Mouse (Mus musculus): ENCODE results near the gene Hlcs. TPM values are rescaled to one million over a fixed set of nuclear protein-coding genes. Genes with fewer than 3 reads are reported as not detected.

Gene Hlcs
- polyA plus RNA-seq, 1 experiment from 2014 or later, result 7.7 TPM

DNA sequence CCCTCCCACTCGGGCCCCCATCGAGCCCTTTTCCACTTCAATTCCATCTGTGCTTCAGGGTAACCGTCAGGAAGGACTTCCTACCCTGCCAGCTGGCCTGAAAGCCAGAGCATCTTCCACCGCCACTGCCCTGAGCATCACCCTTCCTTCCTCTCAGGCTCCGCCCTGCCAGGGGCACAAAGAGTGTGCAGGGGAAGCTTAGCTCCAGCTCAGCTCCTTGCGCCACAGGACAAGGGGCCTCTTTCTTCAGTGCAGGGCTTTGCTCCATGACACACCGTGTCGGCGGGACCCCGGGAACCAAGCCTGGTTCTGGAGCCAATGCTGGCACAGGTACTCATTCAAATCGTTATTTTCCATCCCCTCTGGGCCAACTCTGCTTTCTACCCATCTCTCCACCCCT lies 165.2 kb downstream of the Hlcs start:
- peaks cover 27% of the 10 kb centered on the region for H3K4me1 ChIP-seq (replicated peaks)
- no peaks in the 10 kb centered on the region for H3K36me3 ChIP-seq
- no peak overlapping the region for H3K4me3 ChIP-seq (replicated peaks)
- no peaks in the 10 kb centered on the region for H3K9me3 ChIP-seq
- H3K27me3 ChIP-seq (replicated peaks), result no peaks in the 10 kb centered on the region
- no peak overlapping the region for H3K27ac ChIP-seq
- WGBS, result 56% methylated on average over 11 of the region's 11 CpGs
- H3K9ac ChIP-seq, result no peak overlapping the region
- H3K4me2 ChIP-seq (replicated peaks), result 0 out of 2 replicates have a peak overlapping the region, but pooled peaks have one; percentile 18
- ATAC-seq, result no peak

DNA sequence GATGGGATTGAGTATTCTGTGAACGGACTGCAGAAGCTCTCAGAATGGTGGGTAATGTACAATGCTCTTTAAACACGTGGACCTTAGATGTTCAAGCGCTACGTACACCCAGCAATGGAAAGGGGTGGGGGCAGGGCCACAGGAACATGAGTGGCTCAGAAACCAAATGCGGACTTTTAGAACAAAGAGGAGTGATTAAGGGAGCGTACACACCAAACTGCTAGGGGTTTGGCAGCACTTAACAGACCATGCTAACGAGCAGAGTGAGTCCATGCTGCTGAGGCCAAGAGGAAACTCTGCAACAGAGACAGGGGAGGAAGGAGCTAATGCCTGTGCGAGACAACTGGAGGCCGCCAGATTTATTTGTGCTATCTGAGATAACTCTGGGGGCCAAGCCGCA lies 170.0 kb downstream of the Hlcs start:
- WGBS, result 18% methylated on average over 10 of the region's 10 CpGs
- H3K9me3 ChIP-seq, result no peaks in the 10 kb centered on the region
- H3K27ac ChIP-seq, result no peak overlapping the region
- peak; percentile 64; the same call in 1 of the 2 replicates for ATAC-seq
- peaks cover 16% of the 10 kb centered on the region for H3K4me1 ChIP-seq (replicated peaks)
- H3K4me2 ChIP-seq (replicated peaks), result peak overlapping the region; percentile 14
- no peak overlapping the region for H3K9ac ChIP-seq
- H3K27me3 ChIP-seq (replicated peaks), result no peaks in the 10 kb centered on the region
- H3K36me3 ChIP-seq, result no peaks in the 10 kb centered on the region
- H3K4me3 ChIP-seq (replicated peaks), result no peak overlapping the region

DNA sequence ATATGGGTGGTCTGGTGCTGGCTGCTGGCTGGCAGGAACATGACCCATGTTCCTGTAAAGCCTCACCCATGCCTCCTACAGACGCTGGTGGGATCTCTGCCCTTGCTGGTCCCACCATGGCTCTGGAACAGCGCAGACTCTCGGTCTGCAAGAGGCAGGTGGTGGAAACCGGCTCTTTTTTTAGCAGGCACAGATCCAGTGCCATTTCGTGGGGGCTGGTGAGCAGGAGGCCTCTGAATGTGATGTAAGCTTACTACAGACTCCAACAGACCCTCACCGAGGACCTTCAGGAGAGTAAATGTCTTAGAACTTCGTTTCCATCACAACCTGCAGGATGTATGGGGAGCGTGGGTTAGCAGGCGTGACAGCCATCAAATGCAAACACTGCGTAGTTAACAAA lies 172.6 kb downstream of the Hlcs start:
- H3K9me3 ChIP-seq, result no peaks in the 10 kb centered on the region
- no peak overlapping the region for H3K9ac ChIP-seq
- H3K4me2 ChIP-seq (replicated peaks), result no peak overlapping the region
- no peak for ATAC-seq
- no peak overlapping the region for H3K27ac ChIP-seq
- H3K4me3 ChIP-seq (replicated peaks), result no peak overlapping the region
- 56% methylated on average over 10 of the region's 10 CpGs for WGBS
- H3K4me1 ChIP-seq (replicated peaks), result peaks cover 12% of the 10 kb centered on the region
- no peaks in the 10 kb centered on the region for H3K36me3 ChIP-seq
- no peaks in the 10 kb centered on the region for H3K27me3 ChIP-seq (replicated peaks)

DNA sequence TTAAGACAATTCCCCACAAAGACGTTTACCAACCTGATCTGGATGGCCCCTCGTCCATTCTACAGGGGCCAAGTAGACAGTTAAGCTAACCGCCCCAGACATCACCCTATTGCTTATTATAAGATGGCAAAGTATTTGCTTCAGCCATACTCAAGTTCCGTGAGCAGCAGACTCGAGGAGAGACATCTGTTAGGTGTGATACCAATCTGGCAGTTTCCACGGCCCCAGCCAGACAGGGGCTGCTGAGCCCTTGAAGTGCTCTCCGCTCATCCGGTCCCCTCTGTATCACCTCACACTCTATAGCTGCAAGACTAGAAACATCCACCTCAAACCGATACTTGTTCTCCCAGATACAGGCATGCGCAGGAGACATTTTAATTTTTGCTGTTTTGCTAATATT lies 179.2 kb downstream of the Hlcs start:
- H3K27ac ChIP-seq, result no peak overlapping the region
- no peak overlapping the region for H3K4me3 ChIP-seq (replicated peaks)
- H3K9me3 ChIP-seq, result no peaks in the 10 kb centered on the region
- 73% methylated on average over 10 of the region's 10 CpGs for WGBS
- H3K36me3 ChIP-seq, result no peaks in the 10 kb centered on the region
- no peak overlapping the region for H3K4me2 ChIP-seq (replicated peaks)
- no peaks in the 10 kb centered on the region for H3K4me1 ChIP-seq (replicated peaks)
- no peaks in the 10 kb centered on the region for H3K27me3 ChIP-seq (replicated peaks)
- ATAC-seq, result no peak
- no peak overlapping the region for H3K9ac ChIP-seq

DNA sequence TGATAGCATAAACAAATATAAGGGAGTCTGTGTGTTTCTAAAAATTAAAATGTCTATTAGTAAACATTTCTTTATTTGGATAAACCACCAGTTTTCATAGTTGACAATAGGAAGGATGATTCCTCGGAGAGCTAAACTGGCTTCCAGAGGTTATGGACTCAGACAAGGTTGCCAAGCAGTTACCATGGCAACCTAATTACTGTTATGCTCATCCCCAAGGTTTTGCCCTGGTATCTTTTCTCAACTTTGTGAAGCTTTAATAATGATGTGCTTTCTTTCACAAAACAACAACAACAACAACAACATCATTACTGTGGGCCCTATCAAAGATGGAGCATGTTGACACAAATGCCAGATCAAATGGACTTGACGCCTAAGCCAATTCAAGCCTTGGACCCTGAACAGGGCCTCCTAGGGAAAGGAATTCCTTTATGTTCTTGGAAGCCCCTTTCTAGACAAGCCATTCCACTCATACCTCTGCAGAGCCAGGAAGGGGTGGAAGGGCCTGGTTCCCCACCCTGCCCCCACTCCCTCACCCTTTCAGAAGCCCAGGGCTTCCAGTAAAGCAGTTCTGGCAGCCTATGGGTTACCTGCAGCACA lies 185.0 kb downstream of the Hlcs start:
- peaks cover 10% of the 10 kb centered on the region for H3K4me1 ChIP-seq (replicated peaks)
- H3K36me3 ChIP-seq, result no peaks in the 10 kb centered on the region
- no peak overlapping the region for H3K9ac ChIP-seq
- H3K27me3 ChIP-seq (replicated peaks), result peaks cover 33% of the 10 kb centered on the region
- H3K4me2 ChIP-seq (replicated peaks), result no peak overlapping the region
- 65% methylated on average over 2 of the region's 2 CpGs for WGBS
- H3K4me3 ChIP-seq (replicated peaks), result no peak overlapping the region
- no peaks in the 10 kb centered on the region for H3K9me3 ChIP-seq
- no peak for ATAC-seq
- H3K27ac ChIP-seq, result no peak overlapping the region

DNA sequence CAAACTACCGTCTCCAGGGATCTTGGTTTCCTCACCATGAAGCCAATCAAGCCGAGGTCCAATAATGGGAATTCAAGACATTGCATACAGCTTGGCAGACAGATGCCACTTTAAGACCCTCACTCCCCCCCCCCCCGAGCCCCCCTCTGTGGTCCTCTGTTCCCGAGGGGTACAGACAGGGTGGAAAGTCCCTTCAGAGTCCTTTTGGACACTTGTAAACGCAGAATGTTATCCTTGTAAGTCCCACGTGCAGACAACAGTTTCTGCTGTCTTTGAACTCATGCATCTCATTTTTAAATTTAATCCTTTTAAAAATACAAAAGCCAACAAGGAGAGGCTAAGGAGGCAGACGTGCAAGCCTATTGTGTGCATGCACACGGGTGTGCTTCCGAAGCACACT lies 187.2 kb downstream of the Hlcs start:
- no peak for ATAC-seq
- no peaks in the 10 kb centered on the region for H3K36me3 ChIP-seq
- no peak overlapping the region for H3K27ac ChIP-seq
- H3K9ac ChIP-seq, result no peak overlapping the region
- peak overlapping the region; percentile 94 for H3K4me2 ChIP-seq (replicated peaks)
- H3K4me1 ChIP-seq (replicated peaks), result peaks cover 10% of the 10 kb centered on the region
- peaks cover 36% of the 10 kb centered on the region for H3K27me3 ChIP-seq (replicated peaks)
- 51% methylated on average over 9 of the region's 9 CpGs for WGBS
- H3K9me3 ChIP-seq, result no peaks in the 10 kb centered on the region
- H3K4me3 ChIP-seq (replicated peaks), result no peak overlapping the region

DNA sequence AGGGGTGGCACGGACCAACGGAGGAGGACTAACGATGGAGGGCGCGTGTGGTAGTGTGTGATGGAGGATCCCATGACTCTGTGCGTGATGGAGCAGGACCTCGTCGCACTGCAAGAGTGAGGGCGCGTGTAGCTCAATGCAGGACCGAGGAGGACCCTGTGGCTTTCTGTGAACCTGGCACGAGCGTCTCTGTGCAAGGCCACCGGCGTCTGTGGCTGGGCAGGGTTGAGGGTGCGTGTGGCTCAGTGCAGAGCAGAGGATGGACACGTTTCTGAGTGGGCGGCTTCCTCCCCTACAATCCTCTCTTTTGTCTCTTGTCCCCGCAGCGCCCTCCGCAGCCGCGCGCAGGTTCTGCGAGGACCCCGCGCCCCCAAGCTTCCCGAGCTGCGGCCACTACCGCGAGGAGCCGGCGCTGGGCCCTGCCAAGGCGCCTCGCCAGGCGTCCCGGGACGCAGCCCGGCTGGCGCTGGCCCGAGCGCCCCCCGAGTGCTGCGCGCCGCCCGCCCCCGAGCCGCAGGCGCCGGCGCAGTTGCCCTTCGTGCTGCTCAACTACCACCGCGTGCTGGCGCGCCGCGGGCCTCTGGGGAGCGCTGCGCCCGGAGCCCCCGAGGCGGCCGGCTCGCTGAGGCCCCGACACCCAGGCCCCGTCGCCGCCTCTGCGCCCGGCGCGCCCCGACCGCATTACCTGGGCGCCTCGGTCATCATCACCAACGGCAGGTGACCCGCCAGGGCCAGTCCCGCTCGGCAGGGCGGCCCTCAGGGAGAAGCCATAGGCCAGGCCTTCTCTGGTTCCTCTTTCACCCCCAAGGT lies 188.0 kb downstream of the Hlcs start:
- H3K36me3 ChIP-seq, result no peaks in the 10 kb centered on the region
- peaks cover 13% of the 10 kb centered on the region for H3K4me1 ChIP-seq (replicated peaks)
- peak overlapping the region; percentile 36 for H3K9ac ChIP-seq
- H3K4me2 ChIP-seq (replicated peaks), result peak overlapping the region; percentile 94
- H3K27ac ChIP-seq, result no peak overlapping the region
- 2% methylated on average over 82 of the region's 83 CpGs for WGBS
- H3K9me3 ChIP-seq, result no peaks in the 10 kb centered on the region
- H3K27me3 ChIP-seq (replicated peaks), result peaks cover 36% of the 10 kb centered on the region
- peak; percentile 49; the same call in 1 of the 2 replicates for ATAC-seq
- H3K4me3 ChIP-seq (replicated peaks), result peak overlapping the region; percentile 42

DNA sequence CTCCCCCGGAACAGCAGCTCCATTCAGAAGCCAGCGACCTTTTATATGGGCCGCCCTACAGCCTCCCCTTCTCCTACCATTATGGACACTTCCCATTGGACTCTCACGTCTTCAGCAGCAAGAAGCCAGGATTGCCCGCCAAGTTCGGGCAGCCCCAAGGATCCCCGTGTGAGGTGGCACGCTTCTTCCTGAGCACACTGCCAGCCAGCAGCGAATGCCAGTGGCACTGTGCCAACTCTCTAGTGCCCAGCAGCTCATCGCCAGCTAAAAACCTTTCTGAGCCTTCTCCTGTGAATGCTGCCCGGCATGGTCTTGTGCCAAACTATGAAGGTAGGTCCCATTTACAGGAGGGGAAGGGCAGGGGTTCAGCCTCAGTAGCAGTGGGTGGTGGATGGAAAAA lies 190.1 kb downstream of the Hlcs start:
- H3K36me3 ChIP-seq, result no peaks in the 10 kb centered on the region
- no peak overlapping the region for H3K4me3 ChIP-seq (replicated peaks)
- no peaks in the 10 kb centered on the region for H3K9me3 ChIP-seq
- no peak overlapping the region for H3K9ac ChIP-seq
- no peak for ATAC-seq
- peaks cover 36% of the 10 kb centered on the region for H3K27me3 ChIP-seq (replicated peaks)
- H3K27ac ChIP-seq, result no peak overlapping the region
- H3K4me1 ChIP-seq (replicated peaks), result peaks cover 16% of the 10 kb centered on the region
- no peak overlapping the region for H3K4me2 ChIP-seq (replicated peaks)
- whole genome bisulfite sequencing, result 81% methylated on average over 11 of the region's 11 CpGs

DNA sequence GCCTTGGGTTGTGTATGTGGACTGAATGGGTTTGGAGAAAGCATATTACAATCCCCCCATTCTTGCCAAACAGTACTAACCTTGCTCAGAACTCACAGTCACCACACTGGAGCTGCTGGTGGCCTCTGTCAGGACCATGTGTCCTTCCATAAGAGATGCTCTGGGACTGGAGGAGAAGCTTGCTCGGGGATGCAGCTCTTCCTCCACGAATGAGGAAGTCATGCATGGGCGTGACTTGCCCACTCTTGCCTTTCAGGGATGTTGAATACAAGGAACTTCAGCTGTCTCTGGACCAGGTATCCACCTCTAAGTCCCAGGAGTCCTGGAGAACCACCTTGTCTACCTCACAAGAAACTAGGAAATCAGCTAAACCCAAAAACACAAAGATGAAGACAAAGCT lies 191.0 kb downstream of the Hlcs start:
- Histone ChIP-seq H3K4me3 (replicated peaks) (no peak overlapping the region), H3K9me3 (no peaks in the 10 kb centered on the region), H3K36me3 (no peaks in the 10 kb centered on the region), H3K4me1 (replicated peaks) (peaks cover 18% of the 10 kb centered on the region), H3K9ac (no peak overlapping the region), H3K4me2 (replicated peaks) (no peak overlapping the region), H3K27me3 (replicated peaks) (peaks cover 36% of the 10 kb centered on the region), H3K27ac (no peak overlapping the region)
- 83% methylated on average over 3 of the region's 3 CpGs for WGBS
- no peak for ATAC-seq

DNA sequence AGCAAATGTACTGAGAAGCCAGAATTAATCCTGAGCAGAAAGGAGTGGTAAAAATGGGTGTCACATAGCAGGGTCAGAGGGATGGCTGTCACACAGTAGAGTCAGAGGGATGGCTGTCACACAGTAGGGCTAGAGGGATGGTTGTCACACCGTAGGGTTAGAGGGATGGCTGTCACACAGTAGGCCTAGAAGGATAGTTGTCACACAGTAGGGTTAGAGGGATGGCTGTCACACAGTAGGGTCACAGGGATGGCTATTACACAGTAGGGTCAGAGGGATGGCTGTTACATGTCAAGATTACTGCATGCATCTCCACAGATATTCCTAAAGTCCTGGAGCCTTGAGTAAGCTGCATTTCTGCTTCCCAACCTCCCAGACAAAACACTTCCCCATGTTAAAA lies 195.0 kb downstream of the Hlcs start:
- Histone ChIP-seq H3K27me3 (replicated peaks) (peaks cover 12% of the 10 kb centered on the region; the same call in 1 of the 2 replicates), H3K4me1 (replicated peaks) (peaks cover 9% of the 10 kb centered on the region), H3K4me3 (replicated peaks) (no peak overlapping the region), H3K36me3 (no peaks in the 10 kb centered on the region), H3K9me3 (no peaks in the 10 kb centered on the region), H3K4me2 (replicated peaks) (no peak overlapping the region), H3K27ac (no peak overlapping the region), H3K9ac (no peak overlapping the region)
- no peak for ATAC-seq
- WGBS, result 96% methylated on average over 1 of the region's 1 CpGs

DNA sequence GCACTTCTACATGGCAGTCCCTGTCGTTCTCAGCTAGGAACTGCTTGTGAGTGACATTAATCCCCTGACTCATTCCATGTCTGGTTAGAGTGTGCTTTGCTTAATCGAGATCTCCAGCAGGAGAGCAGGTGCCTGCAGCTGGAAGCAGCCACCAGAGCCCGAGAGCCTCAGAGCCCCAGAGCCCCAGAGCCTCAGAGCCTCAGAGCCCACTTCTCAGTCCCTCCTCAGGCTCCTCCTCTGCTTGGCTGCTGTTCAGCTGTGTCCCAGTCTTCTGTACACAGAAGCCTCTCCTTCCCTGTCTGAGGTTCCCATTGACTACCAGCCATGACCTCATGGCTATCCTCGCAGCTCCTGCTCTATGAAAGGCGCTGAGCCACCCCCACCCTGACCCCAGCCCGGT lies 196.0 kb downstream of the Hlcs start:
- no peak overlapping the region for H3K4me2 ChIP-seq (replicated peaks)
- H3K9ac ChIP-seq, result no peak overlapping the region
- H3K9me3 ChIP-seq, result no peaks in the 10 kb centered on the region
- WGBS, result 35% methylated on average over 6 of the region's 6 CpGs
- no peak overlapping the region for H3K4me3 ChIP-seq (replicated peaks)
- H3K4me1 ChIP-seq (replicated peaks), result peaks cover 9% of the 10 kb centered on the region
- no peak overlapping the region for H3K27ac ChIP-seq
- no peaks in the 10 kb centered on the region for H3K36me3 ChIP-seq
- peaks cover 11% of the 10 kb centered on the region; the same call in 1 of the 2 replicates for H3K27me3 ChIP-seq (replicated peaks)
- peak; percentile 69 for ATAC-seq

DNA sequence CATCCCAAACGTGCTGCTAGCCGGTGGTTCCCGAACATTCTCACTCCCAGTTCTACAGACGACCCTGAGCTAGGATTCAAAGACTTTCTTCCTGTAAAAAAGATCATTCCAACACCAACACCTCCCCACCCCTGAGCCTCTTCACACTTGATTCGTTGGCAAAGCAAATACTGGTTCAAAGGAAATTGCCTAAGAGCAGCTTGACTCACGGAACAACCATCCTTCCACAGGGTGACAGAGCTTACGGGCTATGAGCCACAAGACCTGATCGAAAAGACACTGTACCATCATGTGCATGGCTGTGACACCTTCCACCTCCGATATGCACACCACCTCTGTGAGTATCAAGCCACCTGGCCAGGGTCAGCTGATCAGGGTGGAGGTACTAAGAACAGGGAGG lies 198.7 kb downstream of the Hlcs start:
- H3K36me3 ChIP-seq, result no peaks in the 10 kb centered on the region
- H3K4me3 ChIP-seq (replicated peaks), result no peak overlapping the region
- no peak overlapping the region for H3K27ac ChIP-seq
- 0 out of 2 replicates have a peak, but pooled peaks have one; percentile 36 for ATAC-seq
- H3K4me1 ChIP-seq (replicated peaks), result peaks cover 6% of the 10 kb centered on the region; the same call in 1 of the 2 replicates
- H3K9ac ChIP-seq, result no peak overlapping the region
- no peak overlapping the region for H3K4me2 ChIP-seq (replicated peaks)
- no peaks in the 10 kb centered on the region for H3K9me3 ChIP-seq
- WGBS, result 68% methylated on average over 9 of the region's 9 CpGs
- H3K27me3 ChIP-seq (replicated peaks), result peaks cover 9% of the 10 kb centered on the region; the same call in 1 of the 2 replicates

All from intestine, embryonic 15.5 days (tissue).